Mouse (Mus musculus) hindbrain, embryonic 11.5 days (tissue): ENCODE results near the gene Clgn. TPM values are rescaled to one million over a fixed set of nuclear protein-coding genes. Genes with fewer than 3 reads are reported as not detected.

Experiments
- ATAC-seq: fragments of 200-750 bp; cut with Nextera tagmentation; 2 replicates; pipeline ENCODE4 v1.8.0; 2017; ENCODE audit warnings: mild to moderate bottlenecking, moderate TSS enrichment, moderate library complexity; ENCODE audit not compliant: low FRiP score
- DNase-seq: peaks from one replicate; pipeline ENCODE4 v3.0.0-alpha.2; 2015; ENCODE audit warnings: low spot score
- H3K27ac ChIP-seq: fragments of 300-500 bp; sonication (generic); 2 replicates; pipeline ENCODE4 v1.5.1; 2014; ENCODE audit warnings: mild to moderate bottlenecking, low read depth, low read length
- H3K27me3 ChIP-seq: fragments of 300-500 bp; sonication (generic); 2 replicates; pipeline ENCODE4 v1.6.1; 2014; ENCODE audit warnings: mild to moderate bottlenecking, low read length, moderate library complexity, mixed read lengths; ENCODE audit not compliant: control insufficient read depth, insufficient read depth
- H3K36me3 ChIP-seq: fragments of 300-500 bp; sonication (generic); 2 replicates; pipeline ENCODE4 v1.6.1; 2014; ENCODE audit warnings: mild to moderate bottlenecking, low read length, moderate library complexity, mixed read lengths; ENCODE audit not compliant: control insufficient read depth, insufficient read depth
- H3K4me1 ChIP-seq: fragments of 300-500 bp; sonication (generic); replicated peaks from 2 replicates; pipeline ENCODE4 v1.6.1; 2014; ENCODE audit warnings: low read length, mixed read lengths; ENCODE audit not compliant: control insufficient read depth, insufficient read depth
- H3K4me2 ChIP-seq: fragments of 300-500 bp; sonication (generic); replicated peaks from 2 replicates; pipeline ENCODE4 v1.6.1; 2014; ENCODE audit warnings: mild to moderate bottlenecking, low read depth, low read length
- H3K4me3 ChIP-seq: fragments of 300-500 bp; sonication (generic); 2 replicates; pipeline ENCODE4 v1.5.1; 2014; ENCODE audit warnings: low read depth, low read length
- H3K9ac ChIP-seq: fragments of 300-500 bp; sonication (generic); 2 replicates; pipeline ENCODE4 v1.6.1; 2014; ENCODE audit warnings: low read depth, low read length
- H3K9me3 ChIP-seq: fragments of 300-500 bp; sonication (generic); 2 replicates; pipeline ENCODE4 v1.6.1; 2016; ENCODE audit warnings: low read length; ENCODE audit not compliant: control insufficient read depth
- WGBS: fragments of 180-500 bp; shearing (Covaris S2); extraction: QIAGEN DNeasy Blood & Tissue Kit; methylation state at CpG from one replicate; pipeline ENCODE4 v1.1.7; 2014; 5-methylcytosine and 5-hydroxymethylcytosine counted together
- polyA plus RNA-seq: library from polyadenylated mRNA; unstranded; fragments of >200 nt; fragmentation: Nextera tagmentation; extraction: Ambion mirVana; gene quantifications from 2 replicates; pipeline ENCODE4 v1.2.1, GENCODE M21; 2014

The Clgn gene
- polyA plus RNA-seq, 1 experiment from 2014 or later, result 5.6 TPM

- Histone ChIP-seq H3K9ac (no peak overlapping the region), H3K4me3 (no peak overlapping the region), H3K4me2 (no peak overlapping the region), H3K36me3 (no peaks in the 10 kb centered on the region), H3K27ac (no peak overlapping the region), H3K27me3 (no peaks in the 10 kb centered on the region), H3K4me1 (no peaks in the 10 kb centered on the region), H3K9me3 (no peaks in the 10 kb centered on the region)
- ATAC-seq, result no peak
- DNase-seq, result no peak
- WGBS, result 37% methylated on average over 2 of the region's 2 CpGs
These were observed 6.8 kb upstream of the Clgn start for GRCm38 (mm10) chr8:83382850-83383249.

- DNase-seq (no peak), ATAC-seq (peak; percentile 67; the same call in 1 of the 2 replicates)
- H3K4me1 ChIP-seq, result no peaks in the 10 kb centered on the region
- H3K36me3 ChIP-seq, result no peaks in the 10 kb centered on the region
- H3K4me3 ChIP-seq, result peak overlapping the region; percentile 55
- H3K27me3 ChIP-seq, result peaks cover 5% of the 10 kb centered on the region
- H3K9me3 ChIP-seq, result no peaks in the 10 kb centered on the region
- WGBS, result 6% methylated on average over 14 of the region's 14 CpGs
- H3K9ac ChIP-seq, result peak overlapping the region; percentile 74
- H3K4me2 ChIP-seq, result peak overlapping the region; percentile 80
- H3K27ac ChIP-seq, result no peak overlapping the region
These were observed 487 bp downstream of the Clgn start for GRCm38 (mm10) chr8:83390006-83390701.

- Histone ChIP-seq H3K9ac (no peak overlapping the region), H3K27ac (no peak overlapping the region), H3K36me3 (no peaks in the 10 kb centered on the region), H3K9me3 (no peaks in the 10 kb centered on the region), H3K4me2 (no peak overlapping the region), H3K27me3 (peaks cover 5% of the 10 kb centered on the region), H3K4me1 (no peaks in the 10 kb centered on the region), H3K4me3 (no peak overlapping the region)
- DNase-seq (no peak), ATAC-seq (no peak)
- 67% methylated on average over 1 of the region's 1 CpGs for WGBS
These were observed 2.9 kb downstream of the Clgn start for GRCm38 (mm10) chr8:83392521-83392920.

DNA sequence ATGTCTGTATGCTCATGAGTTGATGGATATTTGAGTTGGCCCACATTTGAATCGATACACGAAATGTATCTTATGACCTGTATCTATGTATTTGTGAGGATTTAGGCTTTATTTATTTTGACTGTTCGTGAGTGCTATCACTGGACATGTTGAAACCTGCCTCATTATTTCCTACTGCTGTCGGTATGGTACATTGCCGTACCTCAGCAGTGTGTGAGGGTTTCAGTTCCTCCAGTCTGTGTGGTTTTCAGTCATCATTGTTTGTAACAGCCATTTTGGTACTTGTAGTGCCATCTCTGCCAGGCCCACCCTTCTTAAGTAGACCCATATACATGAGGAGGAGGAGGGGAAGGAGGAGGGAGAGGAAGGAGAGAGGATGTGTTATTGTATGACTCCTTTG, 4.7 kb downstream of the Clgn start:
- ATAC-seq (no peak), DNase-seq (no peak)
- H3K4me2 ChIP-seq, result no peak overlapping the region
- no peaks in the 10 kb centered on the region for H3K9me3 ChIP-seq
- 92% methylated on average over 5 of the region's 5 CpGs for WGBS
- H3K9ac ChIP-seq, result no peak overlapping the region
- no peaks in the 10 kb centered on the region for H3K4me1 ChIP-seq
- H3K27me3 ChIP-seq, result peaks cover 5% of the 10 kb centered on the region
- no peak overlapping the region for H3K4me3 ChIP-seq
- no peak overlapping the region for H3K27ac ChIP-seq
- no peaks in the 10 kb centered on the region for H3K36me3 ChIP-seq

GRCm38 (mm10) chr8:83396680-83397079, 7.0 kb downstream of the Clgn start:
- no peaks in the 10 kb centered on the region for H3K9me3 ChIP-seq
- H3K9ac ChIP-seq, result no peak overlapping the region
- no peak for ATAC-seq
- no peak for DNase-seq
- H3K4me3 ChIP-seq, result no peak overlapping the region
- H3K4me2 ChIP-seq, result no peak overlapping the region
- H3K27ac ChIP-seq, result no peak overlapping the region
- H3K36me3 ChIP-seq, result no peaks in the 10 kb centered on the region
- 90% methylated on average over 6 of the region's 6 CpGs for WGBS
- no peaks in the 10 kb centered on the region for H3K27me3 ChIP-seq
- H3K4me1 ChIP-seq, result no peaks in the 10 kb centered on the region

- Histone ChIP-seq H3K9me3 (no peaks in the 10 kb centered on the region), H3K4me2 (no peak overlapping the region), H3K27ac (no peak overlapping the region), H3K4me1 (no peaks in the 10 kb centered on the region), H3K27me3 (no peaks in the 10 kb centered on the region), H3K9ac (no peak overlapping the region), H3K36me3 (no peaks in the 10 kb centered on the region), H3K4me3 (no peak overlapping the region)
- DNase-seq (no peak), ATAC-seq (no peak)
- 69% methylated on average over 4 of the region's 4 CpGs for WGBS
These were observed 8.1 kb downstream of the Clgn start for GRCm38 (mm10) chr8:83397726-83398125.

DNA sequence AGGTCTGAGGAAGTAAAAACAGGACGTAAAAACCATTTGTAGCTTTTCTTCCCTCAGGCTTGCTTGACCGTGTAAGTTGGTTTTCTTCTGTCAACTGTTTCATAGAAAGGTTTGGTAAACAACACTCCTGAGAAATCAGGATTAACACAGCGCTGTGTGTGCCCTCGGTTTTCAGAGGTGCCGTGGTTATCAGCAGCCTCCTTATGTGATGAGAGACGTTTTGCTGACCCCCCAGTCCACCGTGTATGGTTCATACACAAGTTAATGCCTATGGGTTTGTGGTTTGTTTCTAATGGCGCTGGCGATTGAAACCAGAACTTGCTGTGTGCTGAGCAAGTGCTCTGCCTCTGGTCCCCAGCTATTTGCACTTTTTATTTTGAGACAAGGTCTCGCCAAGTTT, 15.9 kb downstream of the Clgn start:
- Histone ChIP-seq H3K27me3 (no peaks in the 10 kb centered on the region), H3K9me3 (no peaks in the 10 kb centered on the region), H3K4me3 (no peak overlapping the region), H3K27ac (no peak overlapping the region), H3K9ac (no peak overlapping the region), H3K4me1 (no peaks in the 10 kb centered on the region), H3K4me2 (no peak overlapping the region), H3K36me3 (no peaks in the 10 kb centered on the region)
- DNase-seq (no peak), ATAC-seq (no peak)
- 84% methylated on average over 10 of the region's 10 CpGs for WGBS

DNA sequence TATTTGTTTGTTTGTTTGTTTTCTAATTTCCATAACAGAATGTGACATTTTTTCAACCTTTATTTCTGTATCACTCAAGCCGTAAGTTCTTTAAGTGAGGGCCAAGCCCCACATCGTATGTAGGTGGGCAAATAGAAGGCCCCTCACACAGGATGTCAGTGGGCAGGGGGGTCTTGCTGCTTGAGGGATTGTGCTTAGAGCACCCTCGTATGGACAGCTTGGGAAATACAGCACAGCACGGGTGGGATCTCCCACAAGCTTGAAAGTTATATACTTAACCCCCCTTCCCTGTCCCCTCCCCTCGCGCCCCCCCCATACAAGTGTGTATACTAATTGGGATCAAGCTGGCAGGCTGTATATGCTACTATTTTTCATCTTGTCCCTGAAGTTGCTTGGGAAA, 17.2 kb downstream of the Clgn start:
- Histone ChIP-seq H3K27me3 (no peaks in the 10 kb centered on the region), H3K27ac (no peak overlapping the region), H3K4me1 (no peaks in the 10 kb centered on the region), H3K36me3 (no peaks in the 10 kb centered on the region), H3K9me3 (no peaks in the 10 kb centered on the region), H3K4me2 (no peak overlapping the region), H3K4me3 (no peak overlapping the region), H3K9ac (no peak overlapping the region)
- WGBS, result 35% methylated on average over 6 of the region's 6 CpGs
- ATAC-seq (no peak), DNase-seq (peak; percentile 45)

DNA sequence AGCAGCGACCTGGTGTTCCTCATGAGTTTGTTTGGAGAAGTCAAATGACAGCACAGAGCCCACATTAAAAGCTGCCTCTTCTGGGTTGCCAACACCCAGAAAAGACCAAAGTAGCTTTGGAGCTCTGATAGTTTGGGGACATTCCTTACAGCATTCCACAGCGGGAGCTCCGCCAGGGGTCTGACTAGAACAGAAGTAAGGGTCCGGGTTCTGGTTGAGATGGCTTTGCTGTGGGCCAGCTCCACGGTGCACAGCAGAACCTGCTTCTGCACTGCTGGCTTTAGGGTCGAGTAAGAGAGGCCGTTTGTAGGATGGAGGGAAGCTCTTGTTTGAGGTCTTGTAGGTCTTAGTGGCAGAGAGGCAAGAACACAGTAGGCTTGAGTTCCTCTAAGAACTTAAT, 18.8 kb downstream of the Clgn start:
- Histone ChIP-seq H3K27ac (no peak overlapping the region), H3K4me1 (no peaks in the 10 kb centered on the region), H3K9me3 (no peaks in the 10 kb centered on the region), H3K4me2 (no peak overlapping the region), H3K27me3 (no peaks in the 10 kb centered on the region), H3K9ac (no peak overlapping the region), H3K36me3 (no peaks in the 10 kb centered on the region), H3K4me3 (no peak overlapping the region)
- DNase-seq (no peak), ATAC-seq (no peak)
- 84% methylated on average over 7 of the region's 7 CpGs for WGBS
